Mouse (Mus musculus) forebrain, embryonic 16.5 days (tissue): ENCODE measurements at regions not wholly inside any gene's neighbourhood (a gene's known extent, or its start where the extent isn't known, plus 50 kb on each side); places are given as distances from the start of the nearest gene placed in this dataset.

ENCODE experiments used
- ATAC-seq: fragments of 200-750 bp; cut with Nextera tagmentation; 2 replicates; pipeline ENCODE4 v1.8.0; 2017; ENCODE audit warnings: mild to moderate bottlenecking, moderate library complexity
- H3K27ac ChIP-seq: fragments of 300-500 bp; sonication (generic); 2 replicates; pipeline ENCODE4 v1.5.1; 2014; ENCODE audit warnings: low read length, control low read depth
- H3K27me3 ChIP-seq: fragments of 300-500 bp; sonication (generic); replicated peaks from 2 replicates; pipeline ENCODE4 v1.6.1; 2014; ENCODE audit warnings: low read length; ENCODE audit not compliant: control insufficient read depth, insufficient read depth
- H3K36me3 ChIP-seq: fragments of 300-500 bp; sonication (generic); 2 replicates; pipeline ENCODE4 v1.6.1; 2014; ENCODE audit not compliant: control insufficient read depth, insufficient read depth
- H3K4me1 ChIP-seq: fragments of 300-500 bp; sonication (generic); replicated peaks from 2 replicates; pipeline ENCODE4 v1.6.1; 2014; ENCODE audit warnings: low read length; ENCODE audit not compliant: control insufficient read depth, insufficient read depth
- H3K4me2 ChIP-seq: fragments of 300-500 bp; sonication (generic); 2 replicates; pipeline ENCODE4 v1.6.1; 2014; ENCODE audit warnings: mild to moderate bottlenecking, low read length, control low read depth
- H3K4me3 ChIP-seq: fragments of 300-500 bp; sonication (generic); replicated peaks from 2 replicates; pipeline ENCODE4 v1.5.1; 2014; ENCODE audit warnings: mild to moderate bottlenecking, low read length, control low read depth
- H3K9ac ChIP-seq: fragments of 300-500 bp; sonication (generic); replicated peaks from 2 replicates; pipeline ENCODE4 v1.6.1; 2014; ENCODE audit warnings: low read depth, low read length, control low read depth
- H3K9me3 ChIP-seq: fragments of 300-500 bp; sonication (generic); 2 replicates; pipeline ENCODE4 v1.6.1; 2016; ENCODE audit warnings: low read length; ENCODE audit not compliant: control insufficient read depth
- WGBS: fragments of 180-500 bp; shearing (Covaris S2); extraction: QIAGEN DNeasy Blood & Tissue Kit; methylation state at CpG from one replicate; pipeline ENCODE4 v1.1.7; 2014; 5-methylcytosine and 5-hydroxymethylcytosine counted together

DNA sequence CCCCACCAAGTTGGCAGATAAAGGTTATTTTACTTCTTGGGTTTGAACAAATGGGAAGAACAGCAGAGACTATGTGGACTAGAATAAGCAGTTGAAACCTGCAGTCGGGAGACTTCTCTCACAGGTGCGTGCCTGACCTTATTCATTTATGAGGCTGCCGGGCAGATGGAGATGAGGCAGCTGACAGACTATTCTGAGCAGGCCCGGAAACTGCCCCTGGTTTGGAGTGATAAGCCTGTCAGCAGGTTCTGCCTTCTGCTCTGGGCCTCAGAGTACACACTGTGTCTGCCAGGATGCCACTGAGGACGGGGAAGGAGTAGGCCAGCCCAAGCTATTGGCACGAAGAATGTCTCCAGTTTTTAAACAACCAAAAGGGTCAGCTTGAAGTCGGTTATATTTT is 144.4 kb downstream of the Med10 start:
- no peaks in the 10 kb centered on the region for H3K36me3 ChIP-seq
- peaks cover 16% of the 10 kb centered on the region for H3K4me1 ChIP-seq
- H3K27ac ChIP-seq: peak overlapping the region; percentile 36
- H3K27me3 ChIP-seq: no peaks in the 10 kb centered on the region
- 55% methylated on average over 7 of the region's 7 CpGs for WGBS
- peak; percentile 50; the same call in 1 of the 2 replicates for ATAC-seq
- H3K4me3 ChIP-seq: no peak overlapping the region
- H3K9me3 ChIP-seq: no peaks in the 10 kb centered on the region
- H3K9ac ChIP-seq: no peak overlapping the region
- no peak overlapping the region for H3K4me2 ChIP-seq

DNA sequence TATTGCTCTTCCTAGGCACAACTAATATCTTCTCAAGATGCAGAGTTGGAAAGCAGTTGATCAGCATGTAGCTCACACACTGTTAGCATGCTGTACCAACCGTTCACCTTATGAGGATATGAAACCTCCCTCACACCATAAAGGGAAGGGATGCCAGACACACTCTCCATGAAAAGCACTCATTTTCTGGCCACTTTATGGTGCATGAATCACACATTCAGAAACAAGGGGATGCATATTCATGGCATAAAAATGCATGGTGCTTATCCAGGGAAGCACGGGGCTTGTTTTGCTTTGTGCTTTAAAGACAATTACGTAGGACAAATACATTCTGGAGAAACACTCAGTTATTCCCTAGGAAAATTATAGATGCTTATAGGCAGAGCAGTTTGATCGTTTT is 149.9 kb downstream of the Med10 start:
- WGBS: 66% methylated on average over 4 of the region's 4 CpGs
- Histone ChIP-seq H3K27ac (no peak overlapping the region), H3K36me3 (no peaks in the 10 kb centered on the region), H3K27me3 (no peaks in the 10 kb centered on the region), H3K9me3 (no peaks in the 10 kb centered on the region), H3K4me1 (peaks cover 3% of the 10 kb centered on the region; the same call in 1 of the 2 replicates), H3K4me2 (no peak overlapping the region), H3K4me3 (no peak overlapping the region), H3K9ac (no peak overlapping the region)
- ATAC-seq: no peak

DNA sequence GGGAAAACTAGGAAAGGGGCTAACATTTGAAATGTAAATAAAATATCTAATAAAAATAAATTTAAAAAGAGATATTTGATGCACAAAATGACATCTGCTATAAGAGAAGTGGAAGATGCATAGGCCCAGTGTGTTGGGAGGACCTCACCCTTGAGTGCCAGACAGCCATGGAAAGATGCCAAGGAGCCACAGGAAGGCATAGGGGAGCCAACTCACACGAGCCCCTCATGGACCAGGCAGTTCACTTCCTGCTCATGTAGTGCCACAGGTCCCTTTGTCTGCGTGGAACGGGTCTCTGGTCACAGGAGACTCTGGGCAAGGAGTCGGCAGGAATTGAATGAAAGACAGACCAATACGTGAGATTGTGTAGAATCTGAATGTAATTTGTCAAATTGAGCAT is 152.0 kb downstream of the Med10 start:
- no peaks in the 10 kb centered on the region for H3K36me3 ChIP-seq
- H3K9me3 ChIP-seq: no peaks in the 10 kb centered on the region
- no peak overlapping the region for H3K9ac ChIP-seq
- H3K27me3 ChIP-seq: no peaks in the 10 kb centered on the region
- WGBS: 55% methylated on average over 5 of the region's 5 CpGs
- H3K27ac ChIP-seq: no peak overlapping the region
- H3K4me2 ChIP-seq: no peak overlapping the region
- H3K4me3 ChIP-seq: no peak overlapping the region
- ATAC-seq: no peak
- H3K4me1 ChIP-seq: 0 out of 2 replicates have a peak, but pooled peaks cover 2% of the 10 kb centered on the region

DNA sequence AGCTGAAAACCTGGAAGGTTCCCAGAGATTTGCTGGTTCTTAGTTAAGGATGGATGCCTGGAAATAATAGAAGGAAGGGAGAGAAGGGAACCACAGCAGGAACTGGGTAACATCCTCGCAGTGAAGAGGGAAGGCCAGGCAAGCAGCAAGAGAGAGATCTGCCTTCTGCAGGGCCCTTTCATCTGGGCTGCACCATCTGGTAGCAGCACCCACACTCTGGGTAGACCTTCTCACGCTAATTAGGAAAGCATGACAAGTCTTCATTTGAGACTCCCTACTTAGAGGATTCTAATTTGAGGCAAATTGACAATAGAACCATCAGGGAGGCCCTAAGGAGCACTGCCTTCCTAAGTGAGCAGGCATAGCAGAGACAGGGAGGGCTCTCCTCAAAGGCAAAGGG is 153.3 kb downstream of the Med10 start:
- no peak overlapping the region for H3K27ac ChIP-seq
- no peak overlapping the region for H3K4me3 ChIP-seq
- 32% methylated on average over 2 of the region's 2 CpGs for WGBS
- H3K36me3 ChIP-seq: no peaks in the 10 kb centered on the region
- H3K9ac ChIP-seq: no peak overlapping the region
- 0 out of 2 replicates have a peak, but pooled peaks cover 2% of the 10 kb centered on the region for H3K4me1 ChIP-seq
- no peaks in the 10 kb centered on the region for H3K27me3 ChIP-seq
- no peaks in the 10 kb centered on the region for H3K9me3 ChIP-seq
- peak; percentile 23; the same call in 1 of the 2 replicates for ATAC-seq
- no peak overlapping the region for H3K4me2 ChIP-seq

DNA sequence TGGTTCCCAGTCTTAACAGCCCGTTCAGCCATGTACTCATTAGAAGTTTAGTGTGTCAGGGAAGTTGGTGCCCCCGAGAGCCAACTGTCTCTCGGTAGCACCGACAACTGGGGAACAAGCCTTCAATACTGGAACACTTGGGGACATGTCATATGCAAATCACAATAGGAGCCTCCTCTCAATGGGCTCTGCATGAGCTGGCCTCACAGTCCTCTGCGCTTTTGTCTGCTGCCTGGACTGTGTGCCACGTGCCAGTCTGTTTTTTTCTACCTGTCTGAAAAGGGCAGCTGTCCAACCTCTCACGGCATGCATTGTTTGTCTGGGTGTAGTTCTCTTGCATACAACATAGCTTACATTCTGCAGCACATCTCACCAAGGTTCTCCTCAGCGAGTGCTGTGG is 161.7 kb downstream of the Med10 start:
- H3K27me3 ChIP-seq: no peaks in the 10 kb centered on the region
- no peak overlapping the region for H3K4me2 ChIP-seq
- no peaks in the 10 kb centered on the region for H3K9me3 ChIP-seq
- ATAC-seq: no peak
- H3K4me1 ChIP-seq: no peaks in the 10 kb centered on the region
- H3K36me3 ChIP-seq: no peaks in the 10 kb centered on the region
- no peak overlapping the region for H3K4me3 ChIP-seq
- H3K27ac ChIP-seq: no peak overlapping the region
- 33% methylated on average over 8 of the region's 8 CpGs for WGBS
- H3K9ac ChIP-seq: no peak overlapping the region

DNA sequence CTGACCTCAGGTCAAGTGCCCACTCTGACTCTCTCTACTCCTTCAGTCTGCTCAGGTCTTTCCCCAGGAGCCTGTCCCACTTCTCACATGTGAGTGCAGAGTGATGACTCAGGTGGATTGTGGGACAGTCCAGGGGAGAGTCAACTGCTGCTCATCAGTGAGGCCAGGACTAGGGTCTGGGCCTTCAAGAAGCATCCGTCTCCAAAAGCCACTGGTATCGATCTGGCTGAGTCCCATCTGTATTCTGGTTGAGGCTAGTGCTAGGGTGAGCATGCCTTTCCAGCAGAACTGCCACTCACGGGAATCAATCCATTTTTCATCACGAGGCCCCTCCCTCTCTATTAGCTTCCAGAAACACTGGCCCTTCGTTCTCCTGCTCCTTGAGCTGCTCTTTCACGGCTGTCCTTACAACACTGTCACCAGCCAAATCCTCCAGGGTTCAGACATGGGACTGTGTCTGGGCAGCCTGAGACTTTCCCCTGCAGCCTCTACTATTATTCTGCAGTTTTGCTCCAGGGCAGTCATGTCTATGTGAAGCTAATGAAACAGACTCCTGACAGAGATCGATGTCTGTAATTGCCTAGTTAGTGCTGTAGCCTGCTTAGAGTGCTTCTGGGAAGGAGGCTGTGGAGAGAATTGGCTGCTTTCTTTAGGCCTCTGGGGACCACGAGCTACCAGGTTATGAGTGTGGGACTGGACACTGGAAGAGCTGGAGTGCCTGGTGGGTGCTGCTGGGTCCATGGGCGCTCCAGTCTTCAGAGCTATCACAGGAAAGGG is 169.3 kb downstream of the Med10 start:
- H3K27ac ChIP-seq: no peak overlapping the region
- no peak overlapping the region for H3K9ac ChIP-seq
- no peaks in the 10 kb centered on the region for H3K27me3 ChIP-seq
- H3K4me1 ChIP-seq: no peaks in the 10 kb centered on the region
- H3K9me3 ChIP-seq: no peaks in the 10 kb centered on the region
- no peaks in the 10 kb centered on the region for H3K36me3 ChIP-seq
- H3K4me2 ChIP-seq: no peak overlapping the region
- no peak overlapping the region for H3K4me3 ChIP-seq
- 69% methylated on average over 9 of the region's 9 CpGs for WGBS
- ATAC-seq: no peak

DNA sequence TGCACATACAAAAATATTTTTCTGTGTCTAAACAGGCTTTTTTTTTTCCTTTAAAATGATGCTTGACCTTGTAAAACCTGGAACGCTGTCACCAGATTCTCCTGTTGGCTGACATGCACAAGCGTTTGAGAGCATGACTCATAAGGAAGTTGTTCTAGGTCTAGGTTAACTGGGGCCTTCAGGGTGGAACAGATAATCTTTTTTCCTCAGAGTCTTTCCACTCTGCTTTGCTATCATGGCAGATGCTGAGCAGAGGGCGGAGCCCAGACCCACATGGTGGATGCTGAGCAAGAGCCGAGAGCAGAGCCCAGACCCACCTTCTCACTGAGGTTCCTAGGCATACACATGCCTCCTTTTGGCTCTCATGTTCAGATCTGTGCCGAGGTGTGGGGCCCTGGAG is 172.6 kb downstream of the Med10 start:
- Histone ChIP-seq H3K27ac (no peak overlapping the region), H3K36me3 (no peaks in the 10 kb centered on the region), H3K27me3 (no peaks in the 10 kb centered on the region), H3K9me3 (no peaks in the 10 kb centered on the region), H3K4me2 (no peak overlapping the region), H3K9ac (no peak overlapping the region), H3K4me1 (no peaks in the 10 kb centered on the region), H3K4me3 (no peak overlapping the region)
- no peak for ATAC-seq
- 88% methylated on average over 5 of the region's 5 CpGs for WGBS

DNA sequence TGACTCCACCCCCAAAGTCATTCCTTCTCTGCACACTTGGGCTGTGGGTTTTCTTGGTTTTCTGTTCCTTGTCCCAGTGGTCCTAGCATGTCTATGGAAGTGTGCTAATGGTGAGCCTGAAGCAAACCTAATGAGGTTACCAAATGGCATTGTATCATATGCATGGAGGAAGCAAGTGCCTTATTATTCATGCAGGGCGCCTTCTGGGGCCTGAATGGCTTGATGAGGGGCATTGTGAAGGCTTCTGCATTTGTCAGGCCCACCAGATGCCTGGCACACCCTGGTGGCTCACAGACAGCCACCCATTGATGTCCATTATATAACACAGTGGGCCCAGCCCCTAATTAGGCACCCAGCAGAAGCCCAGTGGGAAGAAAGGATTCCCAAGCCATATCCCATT is 182.0 kb downstream of the Med10 start:
- Histone ChIP-seq H3K4me1 (peaks cover 38% of the 10 kb centered on the region), H3K9me3 (no peaks in the 10 kb centered on the region), H3K4me2 (no peak overlapping the region), H3K27me3 (no peaks in the 10 kb centered on the region), H3K9ac (no peak overlapping the region), H3K36me3 (no peaks in the 10 kb centered on the region), H3K4me3 (no peak overlapping the region), H3K27ac (peak overlapping the region; percentile 65)
- ATAC-seq: peak; percentile 77
- 8% methylated on average over 1 of the region's 1 CpGs for WGBS

DNA sequence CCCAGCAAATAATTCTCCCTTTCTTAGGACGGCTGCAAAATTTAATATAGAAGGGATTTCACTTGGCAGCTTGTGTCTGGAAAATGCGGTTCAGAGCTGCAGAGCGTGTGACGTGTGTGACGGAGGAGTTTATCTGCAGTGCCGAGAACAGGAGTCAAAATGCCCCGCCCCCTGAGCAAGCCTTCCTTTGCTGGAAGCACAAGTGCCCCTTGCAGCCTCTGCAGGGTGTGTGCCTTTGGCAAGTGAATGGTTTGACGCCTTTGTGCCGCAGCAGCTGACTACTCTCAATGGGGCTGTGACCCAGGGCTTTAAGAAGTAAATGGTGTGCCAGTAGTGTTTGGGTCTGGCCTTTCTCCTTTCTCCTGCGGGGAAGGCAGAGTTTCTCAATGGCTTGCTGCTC is 185.0 kb downstream of the Med10 start:
- ATAC-seq: peak; percentile 51
- Histone ChIP-seq H3K27me3 (no peaks in the 10 kb centered on the region), H3K9ac (peak overlapping the region; percentile 35; the same call in 1 of the 2 replicates), H3K36me3 (no peaks in the 10 kb centered on the region), H3K4me2 (peak overlapping the region; percentile 31), H3K27ac (peak overlapping the region; percentile 94), H3K4me3 (no peak overlapping the region), H3K4me1 (peaks cover 52% of the 10 kb centered on the region), H3K9me3 (no peaks in the 10 kb centered on the region)
- WGBS: 4% methylated on average over 10 of the region's 10 CpGs
